Mouse (Mus musculus): ENCODE measurements at regions not wholly inside any gene's neighbourhood (a gene's known extent, or its start where the extent isn't known, plus 50 kb on each side); places are given as distances from the start of the nearest gene placed in this dataset.

- no peak for DNase-seq (ENCODE audit: low spot score in 2 of 2)
These were observed 366.7 kb downstream of the Eipr1 start for GRCm38 (mm10) chr12:29118336-29118735.

GRCm38 (mm10) chr12:29121159-29121558, 369.6 kb downstream of the Eipr1 start:
- no peak for DNase-seq (ENCODE audit: low spot score in 2 of 2)

GRCm38 (mm10) chr12:29122931-29123330, 371.3 kb downstream of the Eipr1 start:
- DNase-seq (ENCODE audit: low spot score in 2 of 2): no peak

GRCm38 (mm10) chr12:29124079-29124668, 372.6 kb downstream of the Eipr1 start:
- no peak for DNase-seq (ENCODE audit: low spot score in 2 of 2)

- peak in 1 of 2 experiments; percentile 22 for DNase-seq (ENCODE audit: low spot score in 2 of 2)
These were observed 377.2 kb downstream of the Eipr1 start for GRCm38 (mm10) chr12:29128844-29129243.

- DNase-seq (ENCODE audit: low spot score in 2 of 2): no peak
These were observed 377.7 kb downstream of the Eipr1 start for GRCm38 (mm10) chr12:29129331-29129730.

- DNase-seq (ENCODE audit: low spot score in 2 of 2): no peak
These were observed 382.7 kb downstream of the Eipr1 start for GRCm38 (mm10) chr12:29134326-29134725.

GRCm38 (mm10) chr12:29136850-29137268, 385.3 kb downstream of the Eipr1 start:
- peak in 1 of 2 experiments; percentile 42 for DNase-seq (ENCODE audit: low spot score in 2 of 2)

GRCm38 (mm10) chr12:29137455-29137854, 385.9 kb downstream of the Eipr1 start:
- no peak for DNase-seq (ENCODE audit: low spot score in 2 of 2)

GRCm38 (mm10) chr12:29140576-29140975, 387.6 kb upstream of the Myt1l start:
- no peak for DNase-seq (ENCODE audit: low spot score in 2 of 2)

- DNase-seq (ENCODE audit: low spot score in 2 of 2): peak; percentile 48 to 64
These were observed 387.1 kb upstream of the Myt1l start for GRCm38 (mm10) chr12:29141132-29141531.

GRCm38 (mm10) chr12:29141855-29142254, 386.3 kb upstream of the Myt1l start:
- no peak for DNase-seq (ENCODE audit: low spot score in 2 of 2)

GRCm38 (mm10) chr12:29143297-29143696, 384.9 kb upstream of the Myt1l start:
- peak; percentile 61 to 70 for DNase-seq (ENCODE audit: low spot score in 2 of 2)

GRCm38 (mm10) chr12:29160920-29161319, 367.3 kb upstream of the Myt1l start:
- no peak for DNase-seq (ENCODE audit: low spot score in 2 of 2)

- no peak for DNase-seq (ENCODE audit: low spot score in 2 of 2)
These were observed 366.6 kb upstream of the Myt1l start for GRCm38 (mm10) chr12:29161546-29161945.

- DNase-seq (ENCODE audit: low spot score in 2 of 2): no peak
These were observed 363.5 kb upstream of the Myt1l start for GRCm38 (mm10) chr12:29164701-29165100.

GRCm38 (mm10) chr12:29166316-29166715, 361.9 kb upstream of the Myt1l start:
- DNase-seq (ENCODE audit: low spot score in 2 of 2): no peak

GRCm38 (mm10) chr12:29167922-29168321, 360.3 kb upstream of the Myt1l start:
- no peak for DNase-seq (ENCODE audit: low spot score in 2 of 2)

- no peak for DNase-seq (ENCODE audit: low spot score in 2 of 2)
These were observed 352.3 kb upstream of the Myt1l start for GRCm38 (mm10) chr12:29175698-29176440.

- DNase-seq (ENCODE audit: low spot score in 2 of 2): no peak
These were observed 351.0 kb upstream of the Myt1l start for GRCm38 (mm10) chr12:29177145-29177544.

- no peak for DNase-seq (ENCODE audit: low spot score in 2 of 2)
These were observed 349.9 kb upstream of the Myt1l start for GRCm38 (mm10) chr12:29178168-29178895.

- DNase-seq (ENCODE audit: low spot score in 2 of 2): no peak
These were observed 348.8 kb upstream of the Myt1l start for GRCm38 (mm10) chr12:29179405-29179804.

- DNase-seq (ENCODE audit: low spot score in 2 of 2): no peak
These were observed 347.6 kb upstream of the Myt1l start for GRCm38 (mm10) chr12:29180576-29180975.
